Mouse (Mus musculus) heart, embryonic 10.5 days (tissue): Measurements from ENCODE around the gene Nup160. TPM values are rescaled to one million over a fixed set of nuclear protein-coding genes. Genes with fewer than 3 reads are reported as not detected.

Source experiments
- DNase-seq: peaks from one replicate; pipeline ENCODE4 v3.0.0-alpha.2; 2017; ENCODE audit warnings: low spot score
- H3K27ac ChIP-seq: fragments of 300-500 bp; sonication (generic); 2 replicates; pipeline ENCODE4 v1.5.1; 2016; ENCODE audit warnings: mild to moderate bottlenecking
- H3K27me3 ChIP-seq: fragments of 300-500 bp; sonication (generic); 2 replicates; pipeline ENCODE4 v1.6.1; 2016; ENCODE audit warnings: mild to moderate bottlenecking; ENCODE audit not compliant: poor library complexity, insufficient read depth, severe bottlenecking
- H3K36me3 ChIP-seq: fragments of 300-500 bp; sonication (generic); 2 replicates; pipeline ENCODE4 v1.6.1; 2016; ENCODE audit warnings: mild to moderate bottlenecking, moderate library complexity
- H3K4me1 ChIP-seq: fragments of 300-500 bp; sonication (generic); 2 replicates; pipeline ENCODE4 v1.6.1; 2016; ENCODE audit warnings: mild to moderate bottlenecking
- H3K4me3 ChIP-seq: fragments of 300-500 bp; sonication (generic); 2 replicates; pipeline ENCODE4 v1.5.1; 2016; ENCODE audit warnings: mild to moderate bottlenecking, moderate library complexity
- H3K9me3 ChIP-seq: fragments of 300-500 bp; sonication (generic); 2 replicates; pipeline ENCODE4 v1.6.1; 2016; ENCODE audit warnings: mild to moderate bottlenecking, moderate library complexity
- WGBS: fragments of 180-500 bp; shearing (Covaris S2); methylation state at CpG from one replicate; pipeline ENCODE4 v1.1.7; 2016; 5-methylcytosine and 5-hydroxymethylcytosine counted together
- polyA plus RNA-seq: library from polyadenylated mRNA; unstranded; fragments of >200 nt; fragmentation: Nextera tagmentation; extraction: Ambion mirVana; gene quantifications from 2 replicates; pipeline ENCODE4 v1.2.1, GENCODE M21; 2016

Nup160 gene
- polyA plus RNA-seq, 1 experiment from 2014 or later = 49.2 TPM

DNA sequence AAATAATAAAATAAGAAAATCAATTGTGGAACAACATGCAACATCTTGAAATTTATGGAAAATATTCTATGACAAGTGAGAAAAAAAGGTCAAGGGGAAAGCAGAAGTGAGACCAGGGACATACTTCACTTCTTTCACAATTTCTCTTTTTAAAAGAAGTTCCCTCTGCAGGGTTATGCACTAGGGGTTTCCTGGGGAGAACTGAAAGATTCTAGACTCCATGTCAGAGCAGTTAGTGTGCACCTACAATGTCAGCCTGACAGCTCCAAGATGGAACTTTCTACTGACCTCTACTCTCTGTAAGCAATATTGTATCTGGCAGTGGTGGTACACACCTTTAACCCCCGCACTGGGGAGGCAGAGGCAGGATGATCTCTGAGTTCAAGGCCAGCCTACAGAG lies 3.7 kb upstream of the Nup160 start:
- Histone ChIP-seq H3K4me3 (no peak overlapping the region), H3K4me1 (no peaks in the 10 kb centered on the region), H3K27ac (no peak overlapping the region), H3K9me3 (no peaks in the 10 kb centered on the region), H3K36me3 (no peaks in the 10 kb centered on the region), H3K27me3 (no peaks in the 10 kb centered on the region)
- no peak for DNase-seq
- 94% methylated on average over 1 of the region's 1 CpGs for WGBS

DNA sequence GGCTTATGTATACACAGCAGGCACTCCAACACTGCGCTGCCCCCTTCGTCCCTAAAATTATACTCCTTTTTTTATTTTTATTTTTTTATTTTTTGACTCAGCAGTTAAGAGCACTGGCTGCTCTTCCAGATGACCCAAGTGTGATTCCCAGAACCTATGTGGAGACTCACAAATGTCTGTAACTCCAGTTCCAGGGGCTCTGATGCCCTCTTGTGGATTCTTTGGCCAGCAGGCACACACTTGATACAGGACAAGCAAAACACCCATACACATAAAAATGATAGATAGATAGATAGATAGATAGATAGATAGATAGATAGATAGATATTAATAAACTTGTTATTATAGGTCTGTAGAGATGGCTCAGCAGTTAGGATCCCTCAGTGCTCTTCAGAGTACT lies 2.5 kb upstream of the Nup160 start:
- Histone ChIP-seq H3K36me3 (no peaks in the 10 kb centered on the region), H3K27me3 (no peaks in the 10 kb centered on the region), H3K4me1 (0 out of 2 replicates have a peak, but pooled peaks cover 3% of the 10 kb centered on the region), H3K9me3 (no peaks in the 10 kb centered on the region), H3K4me3 (no peak overlapping the region), H3K27ac (no peak overlapping the region)
- WGBS = 86% methylated on average over 2 of the region's 2 CpGs
- no peak for DNase-seq

- WGBS = 85% methylated on average over 2 of the region's 2 CpGs
- DNase-seq = no peak
- H3K4me1 ChIP-seq = peaks cover 10% of the 10 kb centered on the region
- H3K27me3 ChIP-seq = no peaks in the 10 kb centered on the region
- H3K27ac ChIP-seq = no peak overlapping the region
- no peaks in the 10 kb centered on the region for H3K36me3 ChIP-seq
- no peaks in the 10 kb centered on the region for H3K9me3 ChIP-seq
- H3K4me3 ChIP-seq = no peak overlapping the region
Observed at GRCm38 (mm10) chr2:90675488-90675887, 1.5 kb upstream of the Nup160 start.

DNA sequence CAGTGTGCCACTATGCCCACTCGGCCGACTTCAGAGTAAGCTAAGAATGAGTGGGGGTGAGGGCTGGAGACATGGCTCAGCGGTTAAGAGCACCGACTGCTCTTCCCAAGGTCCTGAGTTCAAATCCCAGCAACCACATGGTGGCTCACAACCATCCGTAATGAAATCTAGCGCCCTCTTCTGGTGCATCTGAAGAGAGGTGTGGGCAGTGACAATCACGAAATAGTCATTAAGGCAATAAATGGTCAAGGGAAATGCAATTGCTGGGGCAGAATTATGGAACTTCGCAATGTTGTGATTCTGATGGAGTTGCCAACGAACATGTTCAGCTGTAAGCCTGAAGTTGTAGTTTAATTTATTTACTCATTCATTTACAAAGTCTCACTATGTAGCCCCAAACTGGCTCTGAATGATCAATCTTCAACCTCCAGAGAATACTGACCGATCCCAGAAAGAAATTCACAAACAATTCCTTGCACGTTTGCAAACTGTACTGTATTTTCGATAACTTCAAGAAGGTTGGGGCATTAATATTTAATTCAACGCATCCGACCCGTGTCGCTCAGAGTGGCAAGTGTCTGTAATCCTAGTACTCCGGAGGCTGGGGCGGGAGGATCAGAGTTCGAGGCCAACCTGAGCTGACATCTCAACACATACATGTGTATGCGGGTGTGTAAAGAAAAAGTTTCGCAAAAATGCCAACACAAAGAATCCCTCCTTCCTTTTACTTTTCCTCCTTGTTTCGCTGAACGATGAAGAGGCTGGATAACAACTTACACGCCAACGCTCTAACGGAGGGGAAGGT lies 1.4 kb downstream of the Nup160 start:
- DNase-seq = no peak
- H3K27me3 ChIP-seq = no peaks in the 10 kb centered on the region
- H3K4me1 ChIP-seq = peaks cover 14% of the 10 kb centered on the region
- peaks cover 15% of the 10 kb centered on the region for H3K36me3 ChIP-seq
- WGBS = 29% methylated on average over 26 of the region's 26 CpGs
- peak overlapping the region; percentile 92 for H3K27ac ChIP-seq
- no peaks in the 10 kb centered on the region for H3K9me3 ChIP-seq
- peak overlapping the region; percentile 82 for H3K4me3 ChIP-seq

DNA sequence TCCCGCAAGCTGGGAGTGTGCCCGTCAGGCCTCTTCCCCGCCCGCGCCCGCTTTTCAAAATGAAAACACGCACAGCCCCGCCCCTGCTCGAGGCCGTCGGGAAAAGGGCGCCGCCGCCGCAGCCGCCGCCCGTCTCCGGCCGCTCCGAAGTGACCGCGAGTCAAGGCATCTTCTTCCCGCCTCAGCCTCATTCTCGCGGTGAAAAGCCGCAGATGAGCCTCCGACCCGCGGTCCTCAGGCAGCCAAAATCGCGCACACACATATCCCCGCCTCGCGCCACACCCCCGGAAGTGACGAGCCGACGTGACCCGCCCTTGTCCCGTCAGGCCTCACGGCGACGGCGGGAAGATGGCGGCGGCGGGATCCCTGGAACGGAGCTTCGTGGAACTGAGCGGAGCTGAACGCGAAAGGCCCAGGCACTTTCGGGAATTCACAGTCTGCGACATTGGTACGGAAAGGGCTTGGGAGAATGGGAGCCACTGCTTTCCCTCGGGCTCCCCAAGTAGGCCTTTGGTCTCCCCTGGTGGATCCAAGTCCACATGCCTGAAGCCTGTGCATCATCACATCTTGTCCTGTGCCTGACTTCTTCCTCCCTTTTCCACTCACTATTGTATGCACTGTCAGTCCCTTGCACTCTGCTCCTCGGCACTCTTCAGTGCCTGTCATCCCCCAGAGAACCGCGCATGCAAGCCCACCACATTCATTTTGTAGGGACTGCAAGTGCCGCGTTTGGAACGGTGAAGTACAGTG lies 2.2 kb downstream of the Nup160 start:
- DNase-seq = peak; percentile 98
- WGBS = under 1% methylated on average over 63 of the region's 63 CpGs

DNA sequence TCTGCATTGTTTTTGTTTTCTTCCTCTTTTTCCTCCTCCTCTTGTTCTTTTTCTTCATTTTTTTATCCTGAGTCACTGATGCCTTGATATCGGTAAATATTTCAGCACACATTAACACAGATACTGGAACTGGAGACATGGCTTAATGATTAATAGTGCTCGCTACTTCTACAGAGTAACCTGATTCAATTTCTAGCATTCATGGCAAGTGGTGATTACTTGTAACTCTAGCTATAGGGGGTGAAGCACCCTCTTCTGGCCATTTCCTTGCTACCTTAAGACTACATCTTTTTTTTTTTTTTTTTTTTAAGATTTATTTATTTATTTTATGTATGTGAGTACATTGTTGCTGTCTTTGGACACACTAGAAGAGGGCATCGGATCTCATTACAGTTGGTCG lies 23.9 kb downstream of the Nup160 start:
- no peak overlapping the region for H3K4me3 ChIP-seq
- no peak overlapping the region for H3K27ac ChIP-seq
- no peaks in the 10 kb centered on the region for H3K27me3 ChIP-seq
- no peaks in the 10 kb centered on the region for H3K9me3 ChIP-seq
- no peaks in the 10 kb centered on the region for H3K4me1 ChIP-seq
- H3K36me3 ChIP-seq = peaks cover 99% of the 10 kb centered on the region
- DNase-seq = no peak
- 94% methylated on average over 4 of the region's 4 CpGs for WGBS

More for the DNA sequence above, 2.2 kb downstream of the Nup160 start:
- Histone ChIP-seq H3K36me3 (peaks cover 22% of the 10 kb centered on the region), H3K27me3 (no peaks in the 10 kb centered on the region), H3K4me1 (peaks cover 14% of the 10 kb centered on the region), H3K27ac (peak overlapping the region; percentile 92), H3K9me3 (no peaks in the 10 kb centered on the region), H3K4me3 (peak overlapping the region; percentile 82)

- Histone ChIP-seq H3K27me3 (no peaks in the 10 kb centered on the region), H3K36me3 (peaks cover 95% of the 10 kb centered on the region), H3K27ac (no peak overlapping the region), H3K4me1 (no peaks in the 10 kb centered on the region), H3K9me3 (no peaks in the 10 kb centered on the region), H3K4me3 (no peak overlapping the region)
- no peak for DNase-seq
- WGBS = 89% methylated on average over 1 of the region's 1 CpGs
Observed at GRCm38 (mm10) chr2:90708548-90708947, 31.5 kb downstream of the Nup160 start.

DNA sequence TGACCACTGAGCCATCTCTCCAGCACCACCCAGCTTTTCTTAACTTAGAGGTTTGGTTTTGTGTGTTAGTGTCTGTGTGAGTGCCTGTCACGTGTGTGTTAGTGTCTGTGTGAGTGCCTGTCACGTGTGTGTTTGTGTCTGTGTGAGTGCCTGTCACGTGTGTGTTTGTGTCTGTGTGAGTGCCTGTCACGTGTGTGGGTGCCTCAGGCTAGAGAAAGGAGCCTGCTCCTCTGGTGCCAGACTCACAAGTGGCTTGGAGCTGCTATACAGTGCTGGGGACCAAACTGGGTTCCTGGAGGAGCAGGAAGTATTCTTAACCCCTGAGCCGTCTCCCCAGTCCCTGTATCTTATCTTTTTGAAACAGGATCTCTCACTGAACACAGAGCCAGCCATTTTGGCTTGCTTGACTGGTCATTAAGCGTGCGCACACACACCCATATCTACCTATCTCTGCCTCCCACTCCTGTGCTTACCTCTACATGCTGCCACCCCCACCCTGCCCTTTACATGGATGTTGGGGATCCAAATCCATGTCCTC lies 38.6 kb downstream of the Nup160 start:
- no peaks in the 10 kb centered on the region for H3K27me3 ChIP-seq
- peaks cover 85% of the 10 kb centered on the region for H3K36me3 ChIP-seq
- H3K4me3 ChIP-seq = no peak overlapping the region
- peak; percentile 83 for DNase-seq
- WGBS = 82% methylated on average over 7 of the region's 7 CpGs
- no peaks in the 10 kb centered on the region for H3K4me1 ChIP-seq
- no peaks in the 10 kb centered on the region for H3K9me3 ChIP-seq
- H3K27ac ChIP-seq = no peak overlapping the region; the same call in 1 of the 2 replicates

- WGBS = 92% methylated on average over 4 of the region's 4 CpGs
- Histone ChIP-seq H3K27me3 (no peaks in the 10 kb centered on the region), H3K4me3 (no peak overlapping the region), H3K27ac (no peak overlapping the region), H3K9me3 (no peaks in the 10 kb centered on the region), H3K4me1 (no peaks in the 10 kb centered on the region), H3K36me3 (peaks cover 87% of the 10 kb centered on the region)
- DNase-seq = no peak
Observed at GRCm38 (mm10) chr2:90717366-90717765, 40.4 kb downstream of the Nup160 start.

DNA sequence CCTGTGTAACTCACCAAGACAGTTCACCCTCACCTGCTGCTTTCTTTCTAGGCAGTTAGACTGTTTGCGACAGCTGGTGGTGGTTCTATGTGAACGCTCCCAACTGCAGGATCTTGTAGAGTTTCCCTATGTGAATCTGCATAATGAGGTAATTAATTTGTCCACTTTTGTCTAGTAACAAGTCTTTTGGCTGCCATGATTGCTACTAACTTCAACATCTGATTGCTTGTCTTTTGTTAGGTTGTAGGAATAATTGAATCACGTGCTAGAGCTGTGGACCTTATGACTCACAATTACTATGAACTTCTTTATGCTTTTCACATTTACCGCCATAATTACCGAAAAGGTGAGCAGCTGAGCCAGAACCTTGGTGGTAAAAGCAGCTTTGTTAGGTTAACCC lies 40.9 kb downstream of the Nup160 start:
- no peaks in the 10 kb centered on the region for H3K4me1 ChIP-seq
- no peak overlapping the region for H3K4me3 ChIP-seq
- H3K36me3 ChIP-seq = peaks cover 86% of the 10 kb centered on the region
- H3K27ac ChIP-seq = no peak overlapping the region
- 96% methylated on average over 5 of the region's 5 CpGs for WGBS
- no peaks in the 10 kb centered on the region for H3K9me3 ChIP-seq
- no peak for DNase-seq
- no peaks in the 10 kb centered on the region for H3K27me3 ChIP-seq

GRCm38 (mm10) chr2:90726818-90727217 lies 49.8 kb downstream of the Nup160 start:
- H3K4me1 ChIP-seq = no peaks in the 10 kb centered on the region
- no peak overlapping the region for H3K27ac ChIP-seq
- H3K27me3 ChIP-seq = no peaks in the 10 kb centered on the region
- 94% methylated on average over 3 of the region's 3 CpGs for WGBS
- H3K9me3 ChIP-seq = no peaks in the 10 kb centered on the region
- no peak for DNase-seq
- H3K4me3 ChIP-seq = no peak overlapping the region
- H3K36me3 ChIP-seq = peaks cover 98% of the 10 kb centered on the region

GRCm38 (mm10) chr2:90735326-90735725 lies 58.3 kb downstream of the Nup160 start:
- H3K36me3 ChIP-seq = peaks cover 84% of the 10 kb centered on the region
- no peak overlapping the region for H3K4me3 ChIP-seq
- H3K9me3 ChIP-seq = no peaks in the 10 kb centered on the region
- H3K27ac ChIP-seq = no peak overlapping the region
- DNase-seq = no peak
- no peaks in the 10 kb centered on the region for H3K4me1 ChIP-seq
- 93% methylated on average over 11 of the region's 11 CpGs for WGBS
- no peaks in the 10 kb centered on the region for H3K27me3 ChIP-seq

- DNase-seq = no peak
- peaks cover 49% of the 10 kb centered on the region for H3K36me3 ChIP-seq
- no peak overlapping the region for H3K4me3 ChIP-seq
- no peaks in the 10 kb centered on the region for H3K9me3 ChIP-seq
- no peaks in the 10 kb centered on the region for H3K4me1 ChIP-seq
- 84% methylated on average over 3 of the region's 3 CpGs for WGBS
- H3K27ac ChIP-seq = no peak overlapping the region
- no peaks in the 10 kb centered on the region for H3K27me3 ChIP-seq
Observed at GRCm38 (mm10) chr2:90738801-90739200, 61.8 kb downstream of the Nup160 start.
